Mouse (Mus musculus) liver, postnatal 0 days (tissue): Measurements from ENCODE around the gene Tcf21.

ENCODE experiments used
- CTCF ChIP-seq: sonication (generic); IDR thresholded peaks from 2 replicates; pipeline ENCODE4 v1.5.1; 2016; ENCODE audit warnings: antibody characterized with exemption, low read depth
- EP300 ChIP-seq: IDR thresholded peaks from 2 replicates; pipeline ENCODE4 v1.6.1; 2016; ENCODE audit warnings: antibody characterized with exemption, low read depth, mild to moderate bottlenecking

GRCm38 (mm10) chr10:22842781-22843439, 22.9 kb upstream of the Tcf21 start:
- TF ChIP-seq EP300 (no peak), CTCF (no peak)
